Mouse (Mus musculus): ENCODE measurements at regions not wholly inside any gene's neighbourhood (a gene's known extent, or its start where the extent isn't known, plus 50 kb on each side); places are given as distances from the start of the nearest gene placed in this dataset.

GRCm38 (mm10) chr2:57424879-57425278 is 187.4 kb downstream of the Gpd2 start:
- DNase-seq, result no peak

DNA sequence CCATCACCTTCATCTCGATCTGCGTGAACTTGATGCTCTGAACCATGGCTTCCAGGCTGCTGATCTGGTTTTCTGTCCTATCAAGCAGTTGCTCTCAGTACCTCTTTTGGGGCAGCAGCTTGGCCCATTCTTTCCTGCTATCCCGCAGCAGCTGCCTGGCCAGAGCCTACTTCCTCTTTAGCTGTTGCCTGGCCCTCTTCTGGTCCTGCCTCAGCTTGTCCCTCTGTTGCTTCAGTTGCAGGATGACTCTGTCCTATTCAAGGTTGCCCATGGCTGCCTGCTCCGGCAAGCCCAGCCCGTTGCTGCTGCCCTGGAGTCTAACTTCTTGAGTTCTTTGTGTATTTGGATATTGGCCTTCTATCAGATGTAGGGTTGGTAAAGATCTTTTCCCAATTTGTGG is 188.0 kb downstream of the Gpd2 start:
- DNase-seq, result no peak

DNA sequence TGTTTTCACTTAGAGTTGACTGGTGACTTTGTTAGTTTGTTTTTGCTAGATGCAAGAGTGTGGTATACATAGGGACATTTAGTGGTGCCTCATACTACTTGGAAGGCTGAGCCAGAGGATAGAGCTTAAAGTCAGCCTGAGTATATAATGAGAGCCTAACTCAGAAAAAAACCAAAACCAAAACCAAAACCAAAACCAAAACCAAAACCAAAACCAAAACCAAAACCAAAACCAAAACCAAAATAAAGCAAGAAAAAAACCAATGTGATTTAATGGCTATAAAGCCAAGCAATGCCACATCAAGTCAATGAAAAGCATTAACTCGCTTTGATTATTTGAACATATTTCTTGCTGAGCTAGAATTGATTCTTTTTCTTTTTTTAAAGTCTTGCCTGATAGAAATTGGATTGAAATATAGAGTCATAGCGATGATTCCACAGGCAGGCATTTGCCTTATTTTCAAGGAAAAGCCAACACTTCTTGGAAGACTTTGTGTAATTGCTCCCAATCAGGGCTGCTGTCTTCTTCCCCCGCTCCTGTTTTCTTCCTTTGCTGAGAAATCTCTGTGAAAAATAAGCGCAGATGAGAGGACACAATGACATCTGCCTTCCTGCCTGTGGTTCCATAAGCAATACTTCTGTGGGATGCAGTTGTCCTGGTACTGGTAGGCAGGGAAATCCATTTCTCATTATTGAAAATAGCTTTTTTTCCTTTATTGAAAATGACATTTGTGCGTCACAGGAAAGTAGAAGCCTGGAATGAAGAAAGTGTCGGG is 213.7 kb downstream of the Gpd2 start:
- no peak for DNase-seq

GRCm38 (mm10) chr2:57453896-57454679 is 216.7 kb downstream of the Gpd2 start:
- peak; percentile 2 for DNase-seq

DNA sequence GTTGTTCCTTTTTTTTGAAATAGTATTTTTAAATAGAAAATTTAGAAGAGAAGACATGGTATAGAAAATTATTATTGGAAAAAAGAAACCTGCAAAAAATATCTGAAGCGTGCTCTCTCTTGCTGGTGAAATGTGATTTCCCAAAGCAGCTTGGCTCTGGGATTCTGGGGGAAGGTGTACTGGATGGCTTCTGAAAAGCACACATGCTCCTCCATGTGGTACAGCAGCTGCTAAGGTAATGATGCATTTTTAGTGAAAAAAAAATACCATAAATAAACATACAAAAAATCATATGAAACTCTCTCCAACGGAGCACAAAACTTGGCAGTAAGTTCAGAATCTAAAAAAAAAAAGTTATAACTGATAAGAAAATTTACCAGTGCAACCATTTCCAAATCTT is 222.5 kb downstream of the Gpd2 start:
- no peak for DNase-seq

DNA sequence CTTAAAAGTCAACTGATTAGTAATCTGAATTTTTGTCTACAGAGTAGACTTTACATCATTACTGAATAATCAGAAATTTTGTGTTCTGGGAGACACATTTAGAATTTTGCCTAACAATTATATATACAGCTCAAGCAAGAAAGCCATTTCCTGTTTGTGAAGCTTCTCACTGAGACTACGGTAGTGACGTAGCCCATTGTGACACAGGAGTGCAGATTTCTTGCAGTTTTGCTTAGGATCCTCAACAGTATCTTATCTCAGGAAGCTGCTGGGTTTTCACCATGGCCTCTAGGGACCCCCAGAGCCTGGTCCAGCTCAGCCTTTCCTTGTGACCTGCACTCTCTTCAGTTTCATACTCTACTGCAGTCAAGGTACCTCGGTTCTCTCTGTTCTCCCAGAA is 236.4 kb downstream of the Gpd2 start:
- no peak for DNase-seq

GRCm38 (mm10) chr2:57492116-57492515 is 254.7 kb downstream of the Gpd2 start:
- DNase-seq, result no peak

GRCm38 (mm10) chr2:57492914-57493621 is 255.6 kb downstream of the Gpd2 start:
- no peak for DNase-seq

DNA sequence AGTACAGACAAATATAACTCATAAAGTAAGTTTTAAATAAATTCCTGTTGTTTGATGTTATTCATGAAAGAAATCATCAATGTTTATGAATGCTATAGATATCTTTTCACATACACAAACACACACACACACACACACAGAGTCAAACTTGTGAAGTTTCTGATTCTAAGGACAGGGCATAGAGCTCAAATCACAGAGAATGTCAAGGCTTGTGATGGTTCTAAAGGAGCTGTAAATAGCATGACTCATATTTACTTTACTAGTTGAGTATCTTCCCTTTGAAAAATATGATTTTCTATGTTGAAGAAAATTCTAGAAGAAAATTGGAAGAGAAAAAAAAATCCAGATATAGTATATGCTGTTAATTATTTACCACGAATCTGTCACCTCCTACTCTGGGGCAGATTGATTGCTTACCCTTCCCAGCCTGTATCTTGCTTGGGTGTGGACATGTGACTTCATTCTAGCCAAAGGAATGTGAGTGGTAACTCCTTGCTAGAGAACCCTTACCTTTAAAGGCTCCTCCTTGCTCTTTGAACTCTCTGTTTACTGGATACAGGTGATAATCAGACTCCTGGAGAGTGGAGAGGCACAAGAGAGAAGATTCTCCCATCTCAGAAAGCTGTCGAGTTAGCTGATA is 259.0 kb downstream of the Gpd2 start:
- no peak for DNase-seq

DNA sequence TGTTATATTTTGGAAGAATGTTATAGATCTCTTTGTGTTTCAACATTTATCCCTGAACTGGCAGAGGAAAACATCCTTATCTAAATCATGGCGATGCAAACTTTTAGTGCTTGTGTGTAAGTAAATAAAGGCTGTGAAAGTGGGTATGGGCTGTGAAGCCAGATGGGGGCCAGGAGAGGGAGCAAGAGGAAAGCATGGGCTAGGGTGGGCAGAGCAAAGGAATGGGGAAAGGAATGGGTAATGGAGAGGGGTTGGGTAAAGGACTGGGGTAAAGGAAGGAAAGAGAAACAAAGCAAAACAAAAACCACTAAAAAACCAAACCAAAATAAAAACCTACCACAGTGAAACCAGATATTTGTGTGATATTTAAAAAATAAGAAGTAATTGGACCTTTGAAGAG is 260.5 kb downstream of the Gpd2 start:
- DNase-seq, result no peak

DNA sequence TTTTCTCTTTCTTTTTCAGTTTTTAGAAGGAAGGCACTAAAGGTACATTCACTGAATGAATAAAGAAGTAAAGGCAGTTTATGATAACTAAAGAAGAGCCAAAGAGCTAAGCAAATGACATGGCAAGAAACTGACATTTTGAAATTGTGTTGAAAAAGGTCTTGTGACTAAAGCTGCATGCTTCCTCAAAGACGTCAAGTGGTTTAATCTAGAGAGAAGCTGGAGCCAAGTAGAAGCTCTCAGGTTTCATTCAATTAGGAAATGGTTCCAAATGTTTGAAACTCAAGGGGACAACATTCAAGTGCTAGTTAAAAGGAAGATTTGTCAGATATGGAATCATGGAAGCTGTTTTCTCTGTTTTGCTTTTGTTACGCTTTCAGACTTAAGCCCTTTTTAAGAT is 267.2 kb downstream of the Gpd2 start:
- no peak for DNase-seq

DNA sequence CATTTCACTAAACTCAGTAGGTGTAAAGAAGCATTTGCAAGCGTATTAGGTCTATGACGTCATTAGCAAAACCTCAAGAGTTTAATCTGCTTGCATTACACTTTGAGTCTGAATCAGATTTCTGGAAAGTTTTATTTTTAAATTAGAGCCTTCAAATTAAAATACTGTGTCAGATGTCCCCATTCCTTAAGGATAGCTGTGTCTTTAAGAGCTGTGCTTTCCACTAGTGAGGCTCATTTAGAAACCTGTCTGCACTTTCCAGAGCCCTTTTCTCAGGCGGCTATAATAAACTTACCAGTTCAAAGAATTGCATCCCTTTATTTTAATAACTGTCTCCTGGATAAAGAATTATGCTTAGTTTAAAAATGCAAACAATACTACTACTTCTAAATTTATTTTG is 285.0 kb downstream of the Gpd2 start:
- no peak for DNase-seq

GRCm38 (mm10) chr2:57522983-57523382 is 285.5 kb downstream of the Gpd2 start:
- DNase-seq, result no peak

GRCm38 (mm10) chr2:57527966-57528365 is 290.5 kb downstream of the Gpd2 start:
- no peak for DNase-seq

- no peak for DNase-seq
Measured at GRCm38 (mm10) chr2:57539842-57540241, 302.4 kb downstream of the Gpd2 start.

GRCm38 (mm10) chr2:57565258-57565657 is 327.8 kb downstream of the Gpd2 start:
- no peak for DNase-seq

- DNase-seq, result no peak
Measured at GRCm38 (mm10) chr2:57566103-57566502, 328.7 kb downstream of the Gpd2 start.

- no peak for DNase-seq
Measured at GRCm38 (mm10) chr2:57567183-57567582, 329.7 kb downstream of the Gpd2 start.

- DNase-seq, result no peak
Measured at GRCm38 (mm10) chr2:57587065-57587464, 349.6 kb downstream of the Gpd2 start.

- DNase-seq, result no peak
Measured at GRCm38 (mm10) chr2:57593558-57593957, 356.1 kb downstream of the Gpd2 start.

GRCm38 (mm10) chr2:57597694-57598358 is 360.4 kb downstream of the Gpd2 start:
- DNase-seq, result no peak

GRCm38 (mm10) chr2:57611599-57611998 is 374.2 kb downstream of the Gpd2 start:
- no peak for DNase-seq

DNA sequence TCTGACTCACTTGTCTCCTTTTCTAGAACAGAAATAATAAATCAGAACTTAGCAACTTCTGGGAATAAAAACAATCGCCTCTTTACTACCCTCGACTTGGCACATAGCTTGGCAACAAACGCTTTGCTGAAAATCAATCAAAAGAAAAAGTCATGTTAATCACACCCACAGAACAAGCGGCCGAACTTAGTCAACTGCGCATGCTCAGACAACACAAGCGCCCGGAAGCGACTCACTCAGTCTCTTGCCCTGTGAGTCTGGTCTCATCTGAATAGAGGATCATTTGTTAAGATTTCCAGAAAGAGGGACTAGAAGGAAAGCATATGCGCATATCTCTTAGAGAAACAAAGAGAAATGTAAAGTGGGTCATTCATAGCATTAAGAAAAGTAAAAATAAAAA is 375.8 kb downstream of the Gpd2 start:
- DNase-seq, result no peak

Data from lung, postnatal 10 days (tissue).